Mouse (Mus musculus) midbrain, embryonic 14.5 days (tissue): ENCODE results near the gene Ttc28. TPM values are rescaled to one million over a fixed set of nuclear protein-coding genes. Genes with fewer than 3 reads are reported as not detected.

Source experiments
- ATAC-seq: fragments of 200-750 bp; cut with Nextera tagmentation; 2 replicates; pipeline ENCODE4 v1.8.0; 2017; ENCODE audit warnings: moderate number of reproducible peaks, moderate library complexity; ENCODE audit not compliant: low FRiP score, low TSS enrichment
- DNase-seq: peaks from one replicate; pipeline ENCODE4 v3.0.0-alpha.2; 2015
- H3K27ac ChIP-seq: fragments of 300-500 bp; sonication (generic); replicated peaks from 2 replicates; pipeline ENCODE4 v1.5.1; 2014; ENCODE audit warnings: mild to moderate bottlenecking, low read depth, low read length, moderate library complexity
- H3K27me3 ChIP-seq: fragments of 300-500 bp; sonication (generic); 2 replicates; pipeline ENCODE4 v1.6.1; 2014; ENCODE audit warnings: low read length, control low read depth, mixed read lengths; ENCODE audit not compliant: control insufficient read depth, insufficient read depth
- H3K36me3 ChIP-seq: fragments of 300-500 bp; sonication (generic); 2 replicates; pipeline ENCODE4 v1.6.1; 2014; ENCODE audit warnings: low read length, control low read depth; ENCODE audit not compliant: control insufficient read depth, insufficient read depth
- H3K4me1 ChIP-seq: fragments of 300-500 bp; sonication (generic); 2 replicates; pipeline ENCODE4 v1.6.1; 2014; ENCODE audit warnings: mild to moderate bottlenecking, antibody characterized with exemption, low read length, control low read depth; ENCODE audit not compliant: control insufficient read depth, insufficient read depth
- H3K4me2 ChIP-seq: fragments of 300-500 bp; sonication (generic); 2 replicates; pipeline ENCODE4 v1.6.1; 2014; ENCODE audit warnings: mild to moderate bottlenecking, low read length, moderate library complexity
- H3K4me3 ChIP-seq: fragments of 300-500 bp; sonication (generic); replicated peaks from 2 replicates; pipeline ENCODE4 v1.5.1; 2014; ENCODE audit warnings: low read depth, low read length
- H3K9ac ChIP-seq: fragments of 300-500 bp; sonication (generic); replicated peaks from 2 replicates; pipeline ENCODE4 v1.6.1; 2014; ENCODE audit warnings: mild to moderate bottlenecking, low read length, moderate library complexity
- H3K9me3 ChIP-seq: fragments of 300-500 bp; sonication (generic); 2 replicates; pipeline ENCODE4 v1.6.1; 2016; ENCODE audit warnings: low read length, control low read depth, mixed read lengths; ENCODE audit not compliant: control insufficient read depth
- WGBS: fragments of 180-500 bp; shearing (Covaris S2); extraction: QIAGEN DNeasy Blood & Tissue Kit; methylation state at CpG from one replicate; pipeline ENCODE4 v1.1.7; 2014; 5-methylcytosine and 5-hydroxymethylcytosine counted together
- polyA plus RNA-seq: library from polyadenylated mRNA; unstranded; fragments of >200 nt; fragmentation: Nextera tagmentation; extraction: Ambion mirVana; gene quantifications from 2 replicates; pipeline ENCODE4 v1.2.1, GENCODE M21; 2014

Gene Ttc28
- polyA plus RNA-seq, 1 experiment from 2014 or later = 30.9 TPM

GRCm38 (mm10) chr5:111170383-111170782 lies 290.8 kb downstream of the Ttc28 start:
- Histone ChIP-seq H3K27ac (0 out of 2 replicates have a peak overlapping the region, but pooled peaks have one; percentile 0), H3K9me3 (no peaks in the 10 kb centered on the region), H3K27me3 (no peaks in the 10 kb centered on the region), H3K4me2 (no peak overlapping the region), H3K36me3 (no peaks in the 10 kb centered on the region), H3K4me3 (no peak overlapping the region), H3K9ac (no peak overlapping the region), H3K4me1 (peaks cover 16% of the 10 kb centered on the region)
- ATAC-seq = no peak
- 13% methylated on average over 9 of the region's 9 CpGs for WGBS
- DNase-seq = peak; percentile 49

DNA sequence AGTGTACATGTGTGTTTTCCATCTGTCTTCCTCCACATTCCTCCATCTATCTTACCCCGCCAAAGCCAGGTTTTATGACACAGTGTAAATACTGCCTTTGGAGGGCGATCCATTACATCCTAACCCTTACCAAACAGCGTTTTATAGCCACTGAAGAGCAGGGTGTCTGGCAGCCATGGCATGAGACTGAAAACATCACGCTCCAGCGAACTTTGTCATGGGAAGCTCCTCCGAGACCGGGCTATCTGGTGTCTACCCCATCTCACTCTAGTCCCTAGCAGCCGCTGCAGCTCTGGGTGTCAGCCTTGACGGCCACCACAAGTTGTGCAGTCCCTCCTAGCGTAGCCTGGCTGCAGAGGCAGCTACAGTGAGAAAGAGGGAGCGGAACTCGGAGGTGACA lies 295.8 kb downstream of the Ttc28 start:
- DNase-seq = no peak
- H3K9me3 ChIP-seq = no peaks in the 10 kb centered on the region
- no peak for ATAC-seq
- WGBS = 66% methylated on average over 12 of the region's 12 CpGs
- H3K4me2 ChIP-seq = no peak overlapping the region
- H3K36me3 ChIP-seq = no peaks in the 10 kb centered on the region
- no peaks in the 10 kb centered on the region for H3K27me3 ChIP-seq
- H3K4me3 ChIP-seq = no peak overlapping the region
- H3K4me1 ChIP-seq = peaks cover 56% of the 10 kb centered on the region
- H3K27ac ChIP-seq = no peak overlapping the region; the same call in 1 of the 2 replicates
- H3K9ac ChIP-seq = no peak overlapping the region

- H3K36me3 ChIP-seq = no peaks in the 10 kb centered on the region
- no peak overlapping the region for H3K4me3 ChIP-seq
- no peaks in the 10 kb centered on the region for H3K9me3 ChIP-seq
- H3K4me2 ChIP-seq = no peak overlapping the region
- peak overlapping the region; percentile 23; the same call in 1 of the 2 replicates for H3K27ac ChIP-seq
- ATAC-seq = no peak
- peaks cover 56% of the 10 kb centered on the region for H3K4me1 ChIP-seq
- no peak overlapping the region for H3K9ac ChIP-seq
- peak; percentile 49 for DNase-seq
- 35% methylated on average over 9 of the region's 9 CpGs for WGBS
- H3K27me3 ChIP-seq = no peaks in the 10 kb centered on the region
These were observed 296.2 kb downstream of the Ttc28 start for GRCm38 (mm10) chr5:111175842-111176241.

DNA sequence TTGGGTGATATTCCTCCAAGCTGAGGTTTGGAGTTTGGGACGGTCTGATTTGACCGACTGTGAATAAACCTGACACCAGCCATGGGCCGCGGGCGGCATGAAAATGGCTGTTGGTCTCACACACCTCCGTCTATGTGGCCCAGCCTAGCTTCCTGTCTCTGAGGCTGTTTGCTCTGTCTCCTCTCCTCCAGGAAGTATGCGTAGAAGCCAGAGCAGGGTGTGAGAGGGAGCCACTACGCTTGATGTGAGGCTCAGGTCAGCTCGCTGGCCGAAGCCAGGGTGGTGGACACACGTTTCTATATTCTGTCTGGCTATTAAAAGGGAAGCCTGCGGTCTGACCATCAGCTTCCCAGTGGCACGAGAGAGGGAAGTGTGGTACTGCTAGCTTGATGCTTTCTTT lies 296.8 kb downstream of the Ttc28 start:
- H3K36me3 ChIP-seq = no peaks in the 10 kb centered on the region
- no peak for DNase-seq
- no peak overlapping the region for H3K4me2 ChIP-seq
- H3K4me1 ChIP-seq = peaks cover 62% of the 10 kb centered on the region
- 86% methylated on average over 13 of the region's 13 CpGs for WGBS
- ATAC-seq = no peak
- H3K9me3 ChIP-seq = no peaks in the 10 kb centered on the region
- no peak overlapping the region for H3K4me3 ChIP-seq
- H3K27ac ChIP-seq = peak overlapping the region; percentile 23
- H3K27me3 ChIP-seq = no peaks in the 10 kb centered on the region
- H3K9ac ChIP-seq = no peak overlapping the region

DNA sequence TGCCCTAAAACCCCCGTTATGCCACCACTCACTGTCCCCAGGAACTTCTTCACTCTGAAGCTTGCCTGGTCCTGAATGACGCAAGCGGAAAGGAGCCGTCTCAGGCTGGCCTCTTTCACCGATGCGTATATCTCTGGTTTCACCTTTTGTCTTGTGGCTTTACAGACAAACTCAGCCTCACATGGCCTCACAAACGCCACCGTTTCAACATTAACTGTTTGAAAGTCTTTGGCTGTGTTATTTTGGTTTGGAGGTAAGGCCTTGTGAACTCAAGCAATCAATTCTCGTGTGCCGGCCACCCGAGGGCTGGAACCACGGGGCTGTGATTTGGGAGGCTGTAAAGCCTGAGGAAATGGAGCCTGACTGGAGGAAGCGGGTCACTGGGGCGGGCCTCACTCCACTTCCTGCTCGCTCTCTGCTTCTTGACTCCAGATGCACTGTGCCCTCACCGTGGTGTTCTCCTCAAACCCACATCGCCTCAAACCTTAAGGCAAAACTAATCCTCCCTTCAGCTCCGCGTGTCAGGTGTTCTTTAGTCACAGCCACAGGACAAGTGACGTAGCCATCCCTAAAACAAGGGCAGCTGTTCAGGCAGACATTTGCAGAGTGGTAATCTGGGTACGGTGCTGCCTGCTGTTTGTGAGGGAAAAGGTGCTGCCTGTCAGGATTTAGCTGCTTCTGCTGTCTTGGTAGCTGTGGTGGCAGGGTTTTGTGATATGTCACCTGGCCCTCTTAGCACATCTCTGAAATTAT lies 298.9 kb downstream of the Ttc28 start:
- 56% methylated on average over 21 of the region's 21 CpGs for WGBS
- DNase-seq (no peak), ATAC-seq (no peak)
- peaks cover 72% of the 10 kb centered on the region for H3K4me1 ChIP-seq
- peak overlapping the region; percentile 88 for H3K27ac ChIP-seq
- H3K4me2 ChIP-seq = no peak overlapping the region
- H3K36me3 ChIP-seq = 0 out of 2 replicates have a peak, but pooled peaks cover 3% of the 10 kb centered on the region
- H3K9me3 ChIP-seq = no peaks in the 10 kb centered on the region
- no peak overlapping the region for H3K4me3 ChIP-seq
- H3K9ac ChIP-seq = no peak overlapping the region
- no peaks in the 10 kb centered on the region for H3K27me3 ChIP-seq

DNA sequence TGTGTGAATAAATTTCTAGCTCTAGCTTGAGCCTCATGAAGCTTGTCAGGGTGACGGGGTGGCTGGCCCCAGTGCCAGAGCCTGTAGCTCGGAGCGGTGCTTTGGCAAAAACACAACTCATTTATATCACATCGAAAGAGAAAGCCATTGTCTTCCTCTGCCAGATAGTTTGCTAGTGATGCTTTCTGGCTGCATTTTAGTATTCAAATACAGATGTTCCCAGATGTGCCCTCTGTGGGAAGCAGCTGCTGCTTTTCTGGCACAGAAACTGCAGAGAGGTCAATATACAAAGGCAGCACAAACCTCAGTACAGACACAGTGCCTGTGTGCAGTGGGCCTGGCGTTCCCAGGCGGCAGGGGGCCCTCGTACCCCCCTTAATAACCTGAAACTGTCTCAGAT lies 300.0 kb downstream of the Ttc28 start:
- peaks cover 72% of the 10 kb centered on the region for H3K4me1 ChIP-seq
- peak overlapping the region; percentile 88 for H3K27ac ChIP-seq
- no peak overlapping the region for H3K9ac ChIP-seq
- ATAC-seq = no peak
- H3K4me3 ChIP-seq = no peak overlapping the region
- H3K9me3 ChIP-seq = no peaks in the 10 kb centered on the region
- DNase-seq = peak; percentile 48
- 0 out of 2 replicates have a peak, but pooled peaks cover 3% of the 10 kb centered on the region for H3K36me3 ChIP-seq
- H3K27me3 ChIP-seq = no peaks in the 10 kb centered on the region
- whole genome bisulfite sequencing = 44% methylated on average over 7 of the region's 7 CpGs
- H3K4me2 ChIP-seq = no peak overlapping the region

- ATAC-seq (peak; percentile 63; the same call in 1 of the 2 replicates), DNase-seq (peak; percentile 64)
- WGBS = 47% methylated on average over 25 of the region's 25 CpGs
- H3K27ac ChIP-seq = peak overlapping the region; percentile 88
- H3K36me3 ChIP-seq = 0 out of 2 replicates have a peak, but pooled peaks cover 3% of the 10 kb centered on the region
- H3K9ac ChIP-seq = peak overlapping the region; percentile 6; the same call in 1 of the 2 replicates
- H3K9me3 ChIP-seq = no peaks in the 10 kb centered on the region
- peaks cover 66% of the 10 kb centered on the region for H3K4me1 ChIP-seq
- H3K4me3 ChIP-seq = no peak overlapping the region
- no peak overlapping the region for H3K4me2 ChIP-seq
- no peaks in the 10 kb centered on the region for H3K27me3 ChIP-seq
These were observed 300.8 kb downstream of the Ttc28 start for GRCm38 (mm10) chr5:111180091-111181053.

GRCm38 (mm10) chr5:111181204-111181912 lies 301.8 kb downstream of the Ttc28 start:
- peaks cover 60% of the 10 kb centered on the region for H3K4me1 ChIP-seq
- H3K9ac ChIP-seq = peak overlapping the region; percentile 6; the same call in 1 of the 2 replicates
- H3K4me2 ChIP-seq = no peak overlapping the region
- no peaks in the 10 kb centered on the region for H3K9me3 ChIP-seq
- H3K36me3 ChIP-seq = 0 out of 2 replicates have a peak, but pooled peaks cover 3% of the 10 kb centered on the region
- ATAC-seq (no peak), DNase-seq (no peak)
- H3K27ac ChIP-seq = peak overlapping the region; percentile 88
- 68% methylated on average over 7 of the region's 7 CpGs for WGBS
- no peaks in the 10 kb centered on the region for H3K27me3 ChIP-seq
- H3K4me3 ChIP-seq = no peak overlapping the region
